26 mouse cellular contexts compared by ENCODE assay signal in genomic region chr2:171615462-171615861, GRCm38 (mm10).
A peak's percentile ranks its signal among the peaks of the same experiment; 100 is the strongest.
DNase-seq lines count a peak whose midpoint lies in the region; ATAC-seq and TF ChIP-seq lines count a peak whose summit lies in the region.
"Had no signal": no experiment of that assay in that cellular context is flagged by ENCODE, and none has a peak within 500 bp of the region (broad histone marks: within the 10 kb centered on the region; RNA-seq: fewer than 3 reads in every experiment).

No protein-coding gene starts in this region.

- no peaks in the 10 kb centered on the region for H3K36me3 ChIP-seq in heart, adult 2 months (ENCODE audit: control insufficient read depth, insufficient read depth, low read length)
- no peaks in the 10 kb centered on the region for H3K36me3 ChIP-seq in kidney, adult 2 months (ENCODE audit: control insufficient read depth, insufficient read depth, low read length)
- H3K36me3 ChIP-seq in kidney, embryonic 14.5 days (ENCODE audit: control insufficient read depth, insufficient read depth, low read length) = no peaks in the 10 kb centered on the region
- H3K36me3 ChIP-seq: forebrain, embryonic 10.5 days; G1E had no signal

- no peak for ATAC-seq in kidney, embryonic 14.5 days (ENCODE audit: low FRiP score, low TSS enrichment)
- ATAC-seq: forebrain, embryonic 13.5 days; forebrain, embryonic 16.5 days; hindbrain, postnatal 0 days; Patski had no signal

- DNase-seq in heart, adult 8-10 months (ENCODE audit: low spot score) = peak; percentile 13
- DNase-seq in heart, adult 2 months = no peak
- DNase-seq in kidney, adult 2 months = peak; percentile 55
- DNase-seq in kidney, postnatal 14 days = peak; percentile 17
- DNase-seq in kidney, adult 18-20 months = no peak
- DNase-seq in lung, postnatal 36 days = peak; percentile 9
- DNase-seq in lung, postnatal 4 days = no peak
- DNase-seq: adrenal gland, postnatal 10 days; adrenal gland, postnatal 36 days; B cell, adult 2 months; cerebellum, adult 18-20 months; cerebellum, adult 9-10 months; cerebellum, postnatal 14 days; gastrocnemius, postnatal 10 days; gastrocnemius, postnatal 36 days; heart, postnatal 4 days had no signal

- no peak for TF ChIP-seq EP300 in heart, adult 2 months (IDR thresholded peaks at IDR 0.05; ENCODE audit: insufficient read depth, low read depth, low read length)

- no peak for TF ChIP-seq CTCF in heart, adult 2 months (IDR thresholded peaks at IDR 0.05)
- TF ChIP-seq CTCF in kidney, adult 2 months (conservative IDR thresholded peaks at IDR 0.05; ENCODE audit: insufficient read depth, insufficient read length, low read depth, low read length) = no peak

- no peaks in the 10 kb centered on the region for H3K9me3 ChIP-seq in kidney, embryonic 14.5 days (ENCODE audit: control insufficient read depth, low read length)
- H3K9me3 ChIP-seq: forebrain, embryonic 10.5 days; forebrain, embryonic 13.5 days had no signal

- no peak overlapping the region for H3K27ac ChIP-seq in heart, adult 2 months
- H3K27ac ChIP-seq in kidney, adult 2 months (ENCODE audit: insufficient read depth, low read depth, low read length) = no peak overlapping the region
- H3K27ac ChIP-seq in kidney, embryonic 14.5 days (ENCODE audit: low read depth, low read length) = no peak overlapping the region
- H3K27ac ChIP-seq: forebrain, embryonic 10.5 days; forebrain, embryonic 13.5 days; hindbrain, embryonic 14.5 days; hindbrain, postnatal 0 days had no signal

- intact Hi-C loops in heart, adult 2 months (cut with DNase I) = no loop called here

- no peaks in the 10 kb centered on the region for H3K27me3 ChIP-seq in heart, adult 2 months (ENCODE audit: control insufficient read depth, insufficient read depth, low read length)
- H3K27me3 ChIP-seq in kidney, adult 2 months (replicated peaks; ENCODE audit: control insufficient read depth, insufficient read depth, low read length) = no peaks in the 10 kb centered on the region; the same call in 1 of the 2 replicates
- no peaks in the 10 kb centered on the region for H3K27me3 ChIP-seq in kidney, embryonic 14.5 days (ENCODE audit: control insufficient read depth, insufficient read depth, low read length)
- H3K27me3 ChIP-seq: CH12.LX; forebrain, embryonic 13.5 days; Patski had no signal

- 27% methylated on average over 2 of the region's 2 CpGs for WGBS in heart, adult 2 months
- 62% methylated on average over 2 of the region's 2 CpGs for WGBS in kidney, adult 2 months
- 64% methylated on average over 2 of the region's 2 CpGs for WGBS in kidney, embryonic 14.5 days

- H3K4me2 ChIP-seq in kidney, embryonic 14.5 days (replicated peaks; ENCODE audit: low read depth, low read length) = no peak overlapping the region
- H3K4me2 ChIP-seq: forebrain, embryonic 13.5 days; heart, embryonic 11.5 days; hindbrain, embryonic 14.5 days had no signal

- H3K4me3 ChIP-seq in heart, adult 2 months = no peak overlapping the region
- H3K4me3 ChIP-seq in kidney, adult 2 months (ENCODE audit: insufficient read depth, low read depth, low read length) = no peak overlapping the region
- no peak overlapping the region for H3K4me3 ChIP-seq in kidney, embryonic 14.5 days (ENCODE audit: low read length)
- H3K4me3 ChIP-seq: forebrain, embryonic 10.5 days; forebrain, embryonic 13.5 days had no signal

- TF ChIP-seq POLR2A in heart, adult 2 months (IDR thresholded peaks at IDR 0.05; ENCODE audit: insufficient read depth, low read depth, low read length) = no peak
- TF ChIP-seq POLR2A in kidney, adult 2 months (IDR thresholded peaks at IDR 0.05; ENCODE audit: low read depth, low read length) = no peak

- no peaks in the 10 kb centered on the region for H3K4me1 ChIP-seq in heart, adult 2 months (ENCODE audit: control insufficient read depth, insufficient read depth, low read length)
- no peaks in the 10 kb centered on the region for H3K4me1 ChIP-seq in kidney, adult 2 months (ENCODE audit: control insufficient read depth, insufficient read depth, low read length)
- H3K4me1 ChIP-seq in kidney, embryonic 14.5 days (ENCODE audit: control insufficient read depth, insufficient read depth, low read length) = no peaks in the 10 kb centered on the region
- H3K4me1 ChIP-seq: forebrain, embryonic 10.5 days; forebrain, embryonic 13.5 days had no signal

- no peaks in the 10 kb centered on the region for H3K79me2 ChIP-seq in heart, adult 2 months (replicated peaks; ENCODE audit: control insufficient read depth, insufficient read depth, low read length)

- H3K9ac ChIP-seq in heart, adult 2 months (ENCODE audit: low read depth, low read length) = no peak overlapping the region
- no peak overlapping the region for H3K9ac ChIP-seq in kidney, embryonic 14.5 days (ENCODE audit: low read depth, low read length)
- H3K9ac ChIP-seq: forebrain, embryonic 13.5 days; hindbrain, embryonic 14.5 days had no signal

Comparison
In these comparisons a context has a peak if more than half of its experiments do, and no peak if none do; other contexts are left out.
1. DNase-seq: peak in heart, adult 8-10 months (single experiment), kidney, adult 2 months (single experiment), kidney, postnatal 14 days (single experiment) and lung, postnatal 36 days (single experiment); none in heart, adult 2 months (0 of 2), kidney, adult 18-20 months (single experiment) and lung, postnatal 4 days (0 of 2).